Mouse (Mus musculus): ENCODE results near the gene Olfr713. TPM values are rescaled to one million over a fixed set of nuclear protein-coding genes. Genes with fewer than 3 reads are reported as not detected.

The Olfr713 gene
- polyA plus RNA-seq (2014; fragmentation: Nextera tagmentation; extraction: Ambion mirVana): not detected in 2 replicates

GRCm38 (mm10) chr7:107030874-107031273 lies at the start of gene Olfr713:
TSS of gene Olfr713 (plus strand) at chr7:107031174.
- H3K4me1 ChIP-seq (ENCODE audit: control insufficient read depth, insufficient read depth, low read length): no peaks in the 10 kb centered on the region
- no peak within 1 kb of the TSS for H3K4me3 ChIP-seq (ENCODE audit: low read depth, low read length)
- no peaks in the 10 kb centered on the region for H3K36me3 ChIP-seq (ENCODE audit: control insufficient read depth, insufficient read depth, low read length)
- 90% methylated on average over 1 of the region's 1 CpGs for whole genome bisulfite sequencing
- no peaks in the 10 kb centered on the region for H3K27me3 ChIP-seq (ENCODE audit: control insufficient read depth, insufficient read depth, low read length)
- H3K27ac ChIP-seq (replicated peaks; ENCODE audit: low read depth, low read length): no peak within 1 kb of the TSS
- H3K4me2 ChIP-seq (ENCODE audit: low read depth, severe bottlenecking): no peak within 1 kb of the TSS
- H3K9me3 ChIP-seq (ENCODE audit: control insufficient read depth, low read length): no peaks in the 10 kb centered on the region
- DNase-seq (ENCODE audit: low spot score) (no peak), ATAC-seq (ENCODE audit: insufficient number of reproducible peaks, low FRiP score, low TSS enrichment, low read depth) (no peak)
- H3K9ac ChIP-seq (ENCODE audit: low read length): no peak within 1 kb of the TSS

GRCm38 (mm10) chr7:106985236-106985635 lies 45.7 kb upstream of the Olfr713 start:
- Histone ChIP-seq H3K9ac (ENCODE audit: low read length) (no peak overlapping the region), H3K36me3 (ENCODE audit: control insufficient read depth, insufficient read depth, low read length) (no peaks in the 10 kb centered on the region), H3K9me3 (ENCODE audit: control insufficient read depth, low read length) (no peaks in the 10 kb centered on the region), H3K4me1 (ENCODE audit: control insufficient read depth, insufficient read depth, low read length) (no peaks in the 10 kb centered on the region), H3K27me3 (ENCODE audit: control insufficient read depth, insufficient read depth, low read length) (no peaks in the 10 kb centered on the region), H3K4me3 (ENCODE audit: low read depth, low read length) (no peak overlapping the region), H3K4me2 (ENCODE audit: low read depth, severe bottlenecking) (no peak overlapping the region), H3K27ac (replicated peaks; ENCODE audit: low read depth, low read length) (no peak overlapping the region)
- WGBS: 88% methylated on average over 3 of the region's 3 CpGs
- ATAC-seq (ENCODE audit: insufficient number of reproducible peaks, low FRiP score, low TSS enrichment, low read depth): no peak
- DNase-seq (ENCODE audit: low spot score): no peak

- H3K4me1 ChIP-seq (ENCODE audit: control insufficient read depth, insufficient read depth, low read length): no peaks in the 10 kb centered on the region
- DNase-seq (ENCODE audit: low spot score) (no peak), ATAC-seq (ENCODE audit: insufficient number of reproducible peaks, low FRiP score, low TSS enrichment, low read depth) (no peak)
- H3K9ac ChIP-seq (ENCODE audit: low read length): no peak overlapping the region
- no peak overlapping the region for H3K27ac ChIP-seq (replicated peaks; ENCODE audit: low read depth, low read length)
- H3K36me3 ChIP-seq (ENCODE audit: control insufficient read depth, insufficient read depth, low read length): no peaks in the 10 kb centered on the region
- no peak overlapping the region for H3K4me3 ChIP-seq (ENCODE audit: low read depth, low read length)
- 88% methylated on average over 7 of the region's 7 CpGs for WGBS
- no peak overlapping the region for H3K4me2 ChIP-seq (ENCODE audit: low read depth, severe bottlenecking)
- H3K27me3 ChIP-seq (ENCODE audit: control insufficient read depth, insufficient read depth, low read length): no peaks in the 10 kb centered on the region
- no peaks in the 10 kb centered on the region for H3K9me3 ChIP-seq (ENCODE audit: control insufficient read depth, low read length)
Observed at GRCm38 (mm10) chr7:107000798-107001197, 30.2 kb upstream of the Olfr713 start.

- Histone ChIP-seq H3K4me3 (ENCODE audit: low read depth, low read length) (no peak overlapping the region), H3K4me1 (ENCODE audit: control insufficient read depth, insufficient read depth, low read length) (no peaks in the 10 kb centered on the region), H3K4me2 (ENCODE audit: low read depth, severe bottlenecking) (no peak overlapping the region), H3K27ac (replicated peaks; ENCODE audit: low read depth, low read length) (no peak overlapping the region), H3K9me3 (ENCODE audit: control insufficient read depth, low read length) (no peaks in the 10 kb centered on the region), H3K9ac (ENCODE audit: low read length) (no peak overlapping the region), H3K36me3 (ENCODE audit: control insufficient read depth, insufficient read depth, low read length) (no peaks in the 10 kb centered on the region), H3K27me3 (ENCODE audit: control insufficient read depth, insufficient read depth, low read length) (no peaks in the 10 kb centered on the region)
- DNase-seq (ENCODE audit: low spot score) (no peak), ATAC-seq (ENCODE audit: insufficient number of reproducible peaks, low FRiP score, low TSS enrichment, low read depth) (no peak)
- 77% methylated on average over 3 of the region's 3 CpGs for WGBS
Observed at GRCm38 (mm10) chr7:107004169-107004568, 26.8 kb upstream of the Olfr713 start.

GRCm38 (mm10) chr7:107005972-107006371 lies 25.0 kb upstream of the Olfr713 start, which contains the start of gene Olfr2:
TSS of gene Olfr2 (minus strand) at chr7:107006072.
- 59% methylated on average over 1 of the region's 1 CpGs for WGBS
- Histone ChIP-seq H3K9ac (ENCODE audit: low read length) (no peak within 1 kb of the TSS), H3K4me3 (ENCODE audit: low read depth, low read length) (no peak within 1 kb of the TSS), H3K4me2 (ENCODE audit: low read depth, severe bottlenecking) (no peak within 1 kb of the TSS), H3K27ac (replicated peaks; ENCODE audit: low read depth, low read length) (no peak within 1 kb of the TSS), H3K27me3 (ENCODE audit: control insufficient read depth, insufficient read depth, low read length) (no peaks in the 10 kb centered on the region), H3K4me1 (ENCODE audit: control insufficient read depth, insufficient read depth, low read length) (no peaks in the 10 kb centered on the region), H3K36me3 (ENCODE audit: control insufficient read depth, insufficient read depth, low read length) (no peaks in the 10 kb centered on the region), H3K9me3 (ENCODE audit: control insufficient read depth, low read length) (no peaks in the 10 kb centered on the region)
- ATAC-seq (ENCODE audit: insufficient number of reproducible peaks, low FRiP score, low TSS enrichment, low read depth) (no peak), DNase-seq (ENCODE audit: low spot score) (no peak)

GRCm38 (mm10) chr7:107039934-107040563 lies 9.1 kb downstream of the Olfr713 start:
- 72% methylated on average over 2 of the region's 2 CpGs for WGBS
- no peak for ATAC-seq (ENCODE audit: insufficient number of reproducible peaks, low FRiP score, low TSS enrichment, low read depth)
- H3K4me2 ChIP-seq (ENCODE audit: low read depth, severe bottlenecking): no peak overlapping the region
- no peak overlapping the region for H3K4me3 ChIP-seq (ENCODE audit: low read depth, low read length)
- H3K27me3 ChIP-seq (ENCODE audit: control insufficient read depth, insufficient read depth, low read length): no peaks in the 10 kb centered on the region
- DNase-seq (ENCODE audit: low spot score): no peak
- no peaks in the 10 kb centered on the region for H3K4me1 ChIP-seq (ENCODE audit: control insufficient read depth, insufficient read depth, low read length)
- no peak overlapping the region for H3K27ac ChIP-seq (replicated peaks; ENCODE audit: low read depth, low read length)
- H3K9ac ChIP-seq (ENCODE audit: low read length): no peak overlapping the region
- no peaks in the 10 kb centered on the region for H3K36me3 ChIP-seq (ENCODE audit: control insufficient read depth, insufficient read depth, low read length)
- H3K9me3 ChIP-seq (ENCODE audit: control insufficient read depth, low read length): no peaks in the 10 kb centered on the region

GRCm38 (mm10) chr7:107043136-107043535 lies 12.2 kb downstream of the Olfr713 start:
- no peaks in the 10 kb centered on the region for H3K9me3 ChIP-seq (ENCODE audit: control insufficient read depth, low read length)
- no peak overlapping the region for H3K27ac ChIP-seq (replicated peaks; ENCODE audit: low read depth, low read length)
- 91% methylated on average over 3 of the region's 3 CpGs for WGBS
- H3K4me2 ChIP-seq (ENCODE audit: low read depth, severe bottlenecking): no peak overlapping the region
- no peak overlapping the region for H3K9ac ChIP-seq (ENCODE audit: low read length)
- H3K4me1 ChIP-seq (ENCODE audit: control insufficient read depth, insufficient read depth, low read length): no peaks in the 10 kb centered on the region
- DNase-seq (ENCODE audit: low spot score): no peak
- ATAC-seq (ENCODE audit: insufficient number of reproducible peaks, low FRiP score, low TSS enrichment, low read depth): no peak
- H3K4me3 ChIP-seq (ENCODE audit: low read depth, low read length): no peak overlapping the region
- no peaks in the 10 kb centered on the region for H3K36me3 ChIP-seq (ENCODE audit: control insufficient read depth, insufficient read depth, low read length)
- no peaks in the 10 kb centered on the region for H3K27me3 ChIP-seq (ENCODE audit: control insufficient read depth, insufficient read depth, low read length)

- H3K27me3 ChIP-seq (ENCODE audit: control insufficient read depth, insufficient read depth, low read length): no peaks in the 10 kb centered on the region
- no peak overlapping the region for H3K4me2 ChIP-seq (ENCODE audit: low read depth, severe bottlenecking)
- no peaks in the 10 kb centered on the region for H3K36me3 ChIP-seq (ENCODE audit: control insufficient read depth, insufficient read depth, low read length)
- H3K27ac ChIP-seq (replicated peaks; ENCODE audit: low read depth, low read length): no peak overlapping the region
- no peaks in the 10 kb centered on the region for H3K9me3 ChIP-seq (ENCODE audit: control insufficient read depth, low read length)
- H3K4me3 ChIP-seq (ENCODE audit: low read depth, low read length): no peak overlapping the region
- WGBS: 83% methylated on average over 1 of the region's 1 CpGs
- DNase-seq (ENCODE audit: low spot score) (no peak), ATAC-seq (ENCODE audit: insufficient number of reproducible peaks, low FRiP score, low TSS enrichment, low read depth) (no peak)
- no peak overlapping the region for H3K9ac ChIP-seq (ENCODE audit: low read length)
- no peaks in the 10 kb centered on the region for H3K4me1 ChIP-seq (ENCODE audit: control insufficient read depth, insufficient read depth, low read length)
Observed at GRCm38 (mm10) chr7:107044407-107044806, 13.4 kb downstream of the Olfr713 start.

GRCm38 (mm10) chr7:107045833-107046232 lies 14.9 kb downstream of the Olfr713 start:
- ATAC-seq (ENCODE audit: insufficient number of reproducible peaks, low FRiP score, low TSS enrichment, low read depth): no peak
- H3K4me3 ChIP-seq (ENCODE audit: low read depth, low read length): no peak overlapping the region
- no peak overlapping the region for H3K4me2 ChIP-seq (ENCODE audit: low read depth, severe bottlenecking)
- no peak overlapping the region for H3K27ac ChIP-seq (replicated peaks; ENCODE audit: low read depth, low read length)
- peak; percentile 40 for DNase-seq (ENCODE audit: low spot score)
- H3K9me3 ChIP-seq (ENCODE audit: control insufficient read depth, low read length): no peaks in the 10 kb centered on the region
- H3K9ac ChIP-seq (ENCODE audit: low read length): no peak overlapping the region
- H3K27me3 ChIP-seq (ENCODE audit: control insufficient read depth, insufficient read depth, low read length): no peaks in the 10 kb centered on the region
- no peaks in the 10 kb centered on the region for H3K36me3 ChIP-seq (ENCODE audit: control insufficient read depth, insufficient read depth, low read length)
- 4% methylated on average over 5 of the region's 5 CpGs for WGBS
- no peaks in the 10 kb centered on the region for H3K4me1 ChIP-seq (ENCODE audit: control insufficient read depth, insufficient read depth, low read length)
